Mouse (Mus musculus) ovary, postnatal 10 days (tissue): Measurements from ENCODE around the gene Fen1.

ENCODE experiments used
- DNase-seq: peaks from one replicate; pipeline ENCODE4 v3.0.0; 2022; ENCODE audit warnings: low spot score

Fen1 gene

DNA sequence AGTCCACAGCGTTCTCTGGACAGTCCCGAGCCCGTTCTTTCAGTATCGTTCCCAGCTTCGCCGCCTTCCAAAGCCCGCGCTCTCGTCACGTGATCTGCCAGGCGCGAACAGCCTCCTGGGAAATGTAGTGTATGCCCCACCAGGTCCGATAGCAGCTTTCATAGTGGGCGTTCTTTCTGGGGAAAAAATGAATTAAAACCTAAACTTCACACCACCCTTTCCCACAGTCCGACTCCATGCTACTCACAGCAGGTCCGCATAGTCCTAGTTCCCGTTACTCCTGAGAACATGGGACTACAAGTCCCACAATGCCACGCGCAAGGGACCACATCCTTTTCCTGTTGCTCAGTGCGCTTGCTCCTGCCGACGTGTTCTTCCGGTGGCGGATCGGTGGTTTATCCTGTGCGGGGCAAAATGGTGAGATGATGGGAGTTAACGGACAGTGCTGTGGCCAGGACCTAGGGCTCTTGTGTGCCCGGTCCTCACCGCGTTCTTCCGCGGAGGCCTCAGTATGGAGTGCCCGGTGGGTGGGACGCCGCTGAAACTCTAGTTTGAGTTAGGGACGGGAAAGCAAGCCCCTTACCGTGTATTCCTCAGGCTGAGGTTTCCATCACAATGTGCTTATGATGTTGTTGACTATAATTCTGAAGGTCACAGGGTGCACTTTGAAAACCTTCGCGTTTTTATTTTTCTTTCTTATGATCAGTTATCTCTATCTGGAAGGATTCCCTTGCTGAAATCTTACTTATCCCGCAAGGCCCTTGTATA is at the start of gene Fen1, which contains the start of gene Tmem258:
Gene Fen1, minus strand, starts transcription at position 322 of the 768 bp plus-strand sequence.
Gene Tmem258, plus strand, starts transcription at position 167 of the 768 bp plus-strand sequence.
- DNase-seq = peak; percentile 88

DNA sequence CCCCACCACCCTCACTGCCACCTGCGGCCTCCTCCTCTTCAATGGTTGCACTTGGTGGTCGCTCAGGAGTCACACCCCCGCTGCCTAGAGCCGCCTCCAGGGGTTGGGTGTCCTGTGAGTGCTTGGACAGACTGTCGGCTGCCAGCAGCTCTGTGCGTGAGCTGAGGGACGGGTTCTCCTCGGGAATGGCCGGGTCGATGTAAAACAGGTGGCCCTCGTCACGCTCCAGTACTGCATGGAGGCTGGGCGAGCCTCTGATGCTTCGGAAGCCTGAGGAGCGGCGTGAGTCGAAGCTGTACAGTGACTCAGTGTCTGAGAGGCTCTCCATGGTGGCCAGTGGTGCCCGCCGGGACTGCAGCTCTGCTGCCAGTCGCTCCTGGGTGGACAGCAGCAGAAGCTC is 44.2 kb upstream of the Fen1 start:
- no peak for DNase-seq

DNA sequence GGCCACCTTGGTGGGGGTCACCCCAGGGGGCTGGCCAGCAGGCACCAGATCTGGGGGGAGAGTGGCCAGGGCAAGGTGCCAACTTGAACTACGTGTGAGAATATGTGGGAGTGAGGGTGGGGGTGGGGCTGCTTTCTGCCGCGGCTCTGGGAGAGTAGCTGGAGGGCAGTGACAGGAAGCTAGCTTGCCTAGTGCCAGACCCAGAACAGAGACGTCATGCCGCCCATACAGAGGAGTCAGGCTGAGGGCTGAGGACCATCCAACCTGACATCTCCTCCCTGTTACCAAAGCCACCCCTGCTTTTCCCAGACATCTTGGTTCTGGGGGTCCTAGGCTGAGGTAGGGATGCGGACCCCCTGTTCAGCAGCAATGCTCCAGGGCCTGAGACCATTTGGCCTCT is 43.2 kb upstream of the Fen1 start:
- no peak for DNase-seq

DNA sequence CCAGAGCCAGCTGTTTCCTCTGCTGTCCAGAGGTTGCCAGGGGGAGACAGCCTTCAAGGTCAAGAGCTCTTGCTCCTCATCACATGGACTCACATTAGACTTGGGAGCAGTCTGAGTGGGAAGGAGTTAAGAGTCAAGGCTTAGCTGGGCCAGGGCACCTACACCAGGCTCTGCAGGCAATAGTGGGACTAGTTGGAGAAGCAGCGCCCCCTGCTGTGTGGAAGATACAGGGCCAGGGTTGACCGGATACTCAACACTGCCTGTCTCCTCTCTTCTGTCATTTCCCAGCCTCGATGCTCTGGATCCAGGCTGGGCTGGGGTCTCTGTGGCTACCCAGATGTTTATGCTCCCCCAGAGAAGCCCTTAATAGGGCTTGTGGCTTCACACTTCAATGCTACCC is 40.2 kb upstream of the Fen1 start:
- no peak for DNase-seq

DNA sequence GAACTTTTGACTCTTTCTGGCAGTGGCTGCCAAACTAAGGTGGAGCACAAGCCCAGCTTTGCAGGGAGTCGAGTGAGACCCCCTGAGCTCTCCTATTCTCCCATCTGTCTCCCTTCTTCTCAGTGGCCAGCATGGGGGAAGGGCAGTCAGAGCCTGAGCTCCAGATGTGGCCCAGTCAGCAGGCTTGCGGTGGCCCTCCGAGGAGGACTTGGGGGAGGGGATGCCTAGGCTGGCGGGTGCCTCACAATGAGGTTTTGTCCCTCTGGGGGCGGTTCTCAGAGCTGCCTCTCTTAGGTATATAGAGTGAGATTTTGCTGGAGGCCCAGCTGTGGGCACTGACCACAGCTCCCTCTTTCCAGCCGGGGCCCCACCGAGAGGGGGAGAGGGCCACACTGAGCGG is 38.9 kb upstream of the Fen1 start:
- no peak for DNase-seq

DNA sequence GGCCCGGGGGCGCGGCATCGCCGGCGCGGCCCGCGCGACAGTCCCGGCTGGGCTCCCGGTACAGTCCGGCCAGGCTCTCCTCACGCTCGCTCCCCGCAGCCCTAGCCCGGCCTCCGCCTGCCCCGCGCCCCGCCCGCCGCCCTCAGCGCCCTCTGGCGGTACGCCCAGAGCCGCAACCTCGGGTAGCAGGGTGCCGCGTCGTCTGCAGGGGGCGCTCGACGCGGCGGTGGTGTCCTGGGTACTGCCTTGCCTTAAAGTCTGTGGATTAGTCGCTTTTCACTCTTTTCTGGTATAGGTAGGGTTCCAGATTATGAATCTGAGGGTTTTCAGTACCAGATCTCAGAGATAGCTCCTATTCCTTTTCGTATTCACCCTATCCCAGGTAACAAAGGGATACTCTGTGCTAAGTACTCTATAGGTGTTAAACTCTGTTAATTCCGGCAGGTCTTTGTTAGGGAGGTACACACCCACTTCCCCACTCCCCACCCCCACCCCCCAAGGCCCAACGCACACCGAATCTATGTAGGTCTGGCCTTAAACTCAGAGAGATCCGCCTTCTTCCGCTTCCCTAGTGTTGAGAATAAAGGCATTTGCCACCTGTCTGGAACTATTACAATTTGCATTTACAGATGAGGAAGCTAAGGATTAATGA is 36.8 kb upstream of the Fen1 start, which contains the start of gene Myrf:
Gene Myrf, minus strand, starts transcription at position 95 of the 652 bp plus-strand sequence.
- peak; percentile 70 for DNase-seq

DNA sequence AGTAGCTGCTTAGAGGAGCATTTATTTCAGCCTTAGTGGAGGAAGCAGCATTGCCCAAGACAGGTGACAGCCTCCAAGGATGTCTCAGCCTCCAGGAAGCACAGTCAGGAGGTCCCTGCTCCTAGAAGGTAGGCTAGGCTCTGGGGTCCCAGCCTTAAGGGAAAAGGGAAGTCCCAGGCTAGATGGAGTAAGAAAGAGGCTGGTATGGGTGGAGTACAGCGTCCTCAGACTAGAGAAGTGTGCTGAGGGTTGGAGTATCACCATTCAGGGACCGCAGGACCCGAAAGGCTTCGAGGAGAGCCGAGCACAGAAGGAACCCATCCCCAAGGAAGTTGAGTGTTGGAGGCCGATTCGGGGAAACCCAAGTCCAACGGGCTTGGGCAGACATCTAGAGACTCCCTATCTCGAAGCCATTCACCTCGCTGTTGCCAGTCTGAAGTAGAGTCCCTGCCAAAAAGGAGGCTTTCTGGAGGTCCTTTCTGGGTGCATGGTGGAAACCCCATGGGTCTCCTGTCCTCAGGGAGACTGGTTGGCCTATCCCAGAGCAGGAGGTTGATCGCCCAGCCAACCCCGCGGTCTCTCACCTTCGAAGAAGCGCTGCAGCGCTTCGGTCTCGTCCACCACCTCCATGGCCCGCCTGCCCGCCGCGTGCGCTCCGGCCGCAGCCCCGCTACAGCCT is 36.1 kb upstream of the Fen1 start:
- DNase-seq = no peak

DNA sequence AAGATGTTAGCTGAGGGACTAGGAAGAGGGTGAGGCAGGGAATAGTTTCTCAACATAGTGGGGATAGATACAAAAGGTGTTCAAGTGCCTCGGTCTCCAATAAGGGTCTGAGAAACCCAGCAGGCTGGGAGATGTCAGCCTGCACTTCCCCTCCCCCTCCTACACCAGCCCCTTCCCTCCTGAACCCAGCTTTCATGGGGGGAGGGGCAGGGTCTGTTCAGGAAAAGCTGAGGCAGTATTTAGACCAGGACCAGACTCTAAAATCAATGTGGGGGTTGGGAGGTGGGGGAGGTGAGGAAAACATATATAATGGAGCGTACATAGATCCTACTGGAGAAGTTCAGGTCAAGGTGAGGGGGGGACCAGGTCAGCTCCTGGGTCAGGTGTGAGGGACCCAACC is 35.5 kb upstream of the Fen1 start:
- no peak for DNase-seq

DNA sequence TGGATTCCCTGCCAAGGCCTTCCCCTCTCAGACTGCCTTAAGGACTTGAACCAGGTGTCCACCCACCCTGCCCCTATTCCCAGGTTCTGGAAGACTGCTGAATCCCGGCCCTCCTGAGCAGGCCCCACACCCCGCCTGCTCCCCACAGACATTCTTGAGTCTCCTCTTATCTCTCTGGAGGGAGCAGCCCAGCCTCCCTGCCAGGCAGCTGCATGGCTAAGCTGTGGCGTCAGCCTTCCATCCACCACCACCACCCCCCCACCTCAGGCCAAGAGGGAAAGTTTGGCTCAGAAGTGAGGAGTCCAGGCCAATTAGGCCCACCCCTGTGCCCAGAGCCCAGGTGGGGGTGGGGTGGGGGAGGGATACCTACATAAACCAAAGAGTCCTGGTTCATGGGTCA is 34.5 kb upstream of the Fen1 start:
- no peak for DNase-seq

DNA sequence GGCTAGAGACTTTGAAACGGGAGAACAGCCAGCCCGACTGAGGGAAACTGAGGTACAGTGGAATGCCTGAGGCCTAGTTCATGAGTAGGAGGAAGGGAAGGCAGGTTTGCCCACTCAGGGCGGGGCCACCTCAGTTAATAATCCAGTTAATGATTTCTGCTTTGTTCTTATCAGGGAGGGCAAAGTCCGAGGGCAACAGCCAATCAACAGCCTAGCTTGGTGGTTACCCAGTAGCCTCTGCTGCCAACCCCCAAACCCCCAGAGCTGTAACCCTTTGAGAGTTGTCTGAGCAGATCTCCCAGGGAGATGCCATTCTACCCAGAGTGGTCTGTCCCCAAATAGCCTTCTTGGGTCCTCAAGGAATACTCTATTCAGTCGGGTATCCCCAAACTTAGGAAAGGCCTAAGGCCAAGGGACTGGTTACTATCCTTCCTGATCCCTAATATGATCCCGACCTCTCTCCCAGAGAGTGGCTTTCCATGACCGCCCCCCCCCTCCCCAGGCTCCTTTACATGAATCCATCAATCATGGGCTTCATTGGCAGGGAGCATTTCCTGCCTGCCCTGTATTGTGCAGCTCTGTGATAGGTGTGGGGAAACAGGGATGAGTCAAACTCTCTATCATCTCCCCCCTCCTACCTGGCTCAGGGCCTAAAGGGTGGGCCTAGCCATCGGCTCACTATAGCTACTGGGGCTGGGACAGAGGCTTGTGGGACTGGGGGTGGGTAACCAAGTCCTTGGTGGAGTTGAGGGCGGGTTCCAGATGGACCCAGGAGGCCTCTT is 32.0 kb upstream of the Fen1 start:
- no peak for DNase-seq

DNA sequence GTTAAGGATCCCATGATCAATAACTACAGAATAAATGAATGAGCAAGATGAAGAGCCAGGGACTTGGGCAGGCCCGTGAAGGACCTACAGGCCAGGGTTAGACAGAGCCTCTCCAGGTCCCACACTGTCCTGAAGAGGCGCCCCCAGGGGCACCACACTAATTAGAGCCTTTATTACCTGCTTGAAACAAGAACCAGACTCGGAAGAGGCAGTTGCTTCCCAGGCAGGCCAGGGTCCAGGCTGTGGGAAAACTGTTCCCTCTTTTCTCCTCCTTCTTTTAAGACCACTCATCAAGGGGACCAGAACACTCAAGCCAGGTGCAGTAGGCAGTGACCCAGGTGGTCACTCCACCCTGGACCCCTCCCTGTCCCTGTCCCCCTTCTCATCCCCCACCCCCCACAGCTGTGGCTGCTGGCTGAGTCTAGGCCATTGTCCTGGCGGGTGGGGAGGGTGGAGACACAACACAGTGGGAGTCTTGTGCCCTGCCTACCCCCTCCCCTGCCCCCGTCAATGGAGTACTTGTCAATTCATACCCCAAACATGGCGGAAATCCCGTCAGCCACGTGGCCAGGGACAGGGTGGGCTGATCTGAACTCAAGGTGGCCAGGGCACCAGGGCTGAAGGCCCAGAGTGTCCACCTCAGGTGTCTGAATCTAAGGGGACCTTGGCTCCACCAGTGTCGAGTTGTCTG is 28.5 kb upstream of the Fen1 start:
- no peak for DNase-seq

DNA sequence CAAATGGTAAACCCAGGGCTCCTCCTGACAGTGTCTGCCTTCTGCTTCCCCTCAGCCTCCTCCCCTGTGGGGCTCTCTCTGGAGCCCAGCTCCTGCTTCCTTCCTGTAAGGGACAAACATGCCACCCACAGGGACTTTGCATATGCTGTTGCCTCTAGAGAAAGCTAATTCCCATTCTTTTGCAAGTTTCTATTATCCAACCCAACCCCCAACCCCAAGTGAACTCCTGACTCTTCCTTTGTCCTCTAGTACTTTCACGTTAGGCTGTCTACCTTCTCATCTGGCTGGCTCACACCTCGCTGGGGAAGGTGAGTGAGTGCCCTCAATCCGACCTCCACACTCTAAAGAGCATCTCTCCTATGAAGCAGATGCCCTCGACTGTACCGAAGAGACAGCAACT is 27.9 kb upstream of the Fen1 start:
- DNase-seq = no peak

DNA sequence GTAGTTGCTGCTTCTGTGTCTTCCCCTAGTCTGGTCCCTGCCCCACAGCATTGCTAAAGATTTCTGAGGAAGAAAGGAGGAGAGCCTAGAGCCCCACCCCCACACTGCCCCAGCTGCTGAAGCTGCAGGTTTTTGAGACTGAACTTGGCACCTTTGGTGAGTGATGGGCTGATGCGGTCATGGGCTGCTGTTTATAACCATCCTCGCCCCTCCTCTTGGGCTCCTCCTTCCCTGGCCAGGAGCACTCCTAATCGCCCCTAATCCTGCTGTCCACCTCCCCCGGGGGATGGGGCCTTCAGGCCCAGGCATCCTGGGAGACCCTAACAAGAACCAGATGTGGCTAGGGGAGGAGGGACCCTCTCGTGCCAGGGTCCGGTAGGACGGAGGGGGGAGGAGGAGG is 27.0 kb upstream of the Fen1 start:
- DNase-seq = no peak

DNA sequence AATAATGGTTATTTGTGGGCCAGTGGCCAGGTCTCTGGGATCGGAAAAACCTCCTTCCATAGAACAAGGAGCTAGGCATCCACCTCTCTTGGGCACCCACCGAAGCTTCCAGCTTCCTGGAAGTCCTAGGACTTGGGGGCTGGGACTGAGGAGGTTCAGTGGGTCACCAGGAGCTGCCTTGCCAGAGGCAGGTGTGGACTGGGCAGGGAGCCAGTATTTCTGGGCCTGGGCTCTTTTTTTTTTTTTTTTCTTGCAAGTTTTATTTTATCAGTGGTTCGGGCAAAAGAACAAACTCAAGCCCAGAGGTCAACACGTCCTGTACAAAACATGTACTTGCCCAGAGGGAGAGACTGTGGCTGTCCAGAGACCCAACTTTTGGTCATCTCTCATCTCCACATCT is 21.8 kb upstream of the Fen1 start:
- no peak for DNase-seq

DNA sequence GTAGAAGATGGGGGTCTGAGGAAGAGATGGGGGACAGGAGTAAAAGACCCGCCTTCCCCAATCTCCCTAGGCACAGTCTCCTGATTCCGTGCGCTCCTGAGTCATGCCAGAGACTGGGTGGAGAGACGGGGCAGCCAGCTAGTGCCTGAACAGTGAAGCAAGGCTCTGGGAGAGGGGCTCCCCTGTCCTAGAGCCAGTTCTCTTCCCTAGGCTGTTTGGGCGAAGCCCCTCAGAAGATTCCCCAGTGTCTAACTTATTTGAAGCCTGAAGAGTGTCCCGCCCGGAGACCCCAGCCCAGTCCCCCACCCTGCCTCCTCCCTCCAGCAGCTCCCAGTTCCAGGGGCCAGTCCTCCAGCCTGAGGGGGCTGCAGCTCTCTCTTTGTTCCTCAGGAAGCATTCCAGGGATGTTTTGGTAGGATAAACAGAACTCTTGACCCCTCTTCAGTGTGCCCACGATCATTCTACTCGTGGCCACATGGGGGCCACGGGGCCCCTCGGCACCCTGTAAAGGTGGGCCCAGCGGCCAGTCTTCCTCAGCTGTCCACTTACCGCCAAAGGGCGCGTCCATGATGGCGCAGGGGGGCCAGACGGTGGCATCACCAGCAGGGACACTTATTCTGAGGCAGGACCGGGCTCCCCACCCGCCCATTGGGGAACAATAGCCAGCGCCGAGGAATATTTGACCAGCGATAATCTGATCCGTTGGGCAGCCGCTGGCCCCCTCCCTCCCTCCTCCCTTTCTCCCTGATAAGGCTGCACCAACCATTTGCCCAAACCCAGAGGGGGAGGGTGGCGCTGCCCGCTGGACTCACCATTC is 20.9 kb upstream of the Fen1 start:
- DNase-seq = no peak

DNA sequence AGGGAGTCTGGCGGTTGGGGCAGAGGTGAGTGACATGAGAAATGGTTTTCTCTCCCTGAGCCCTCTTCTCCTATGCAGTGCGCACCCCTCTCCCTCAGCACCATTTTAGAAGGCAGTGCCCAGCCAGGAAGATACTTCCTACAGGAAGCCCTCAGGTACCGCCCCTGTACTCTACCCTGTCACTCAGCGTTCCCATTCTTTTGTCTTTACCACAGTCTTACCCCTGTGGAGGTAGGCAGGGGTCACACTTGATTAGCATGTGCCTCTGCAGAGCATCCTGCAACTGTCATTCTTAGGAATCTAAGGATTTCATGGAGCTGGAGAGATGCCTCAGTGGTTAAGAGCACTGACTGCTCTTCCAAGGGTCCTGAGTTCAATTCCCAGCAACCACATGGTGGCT is 19.6 kb upstream of the Fen1 start:
- no peak for DNase-seq

DNA sequence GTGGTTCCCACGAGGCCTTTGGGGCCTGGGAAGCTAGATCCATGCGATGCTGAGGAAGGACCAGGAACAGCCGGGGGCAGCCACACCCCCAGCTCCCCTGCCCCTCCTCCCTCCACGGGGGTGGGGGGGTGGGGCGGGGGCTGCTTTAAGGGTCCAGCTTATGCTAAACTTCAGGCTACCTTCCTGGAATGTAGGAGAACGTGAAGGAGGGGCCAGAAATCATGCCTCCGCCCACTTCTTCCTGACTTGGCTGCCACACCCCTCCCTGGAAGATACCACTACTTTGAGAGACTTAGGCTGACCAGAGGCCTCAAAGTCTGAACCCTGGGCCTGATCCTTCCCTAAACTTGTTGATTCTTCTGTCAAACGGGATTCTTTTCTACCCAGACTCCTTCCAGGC is 18.7 kb upstream of the Fen1 start:
- DNase-seq = no peak

DNA sequence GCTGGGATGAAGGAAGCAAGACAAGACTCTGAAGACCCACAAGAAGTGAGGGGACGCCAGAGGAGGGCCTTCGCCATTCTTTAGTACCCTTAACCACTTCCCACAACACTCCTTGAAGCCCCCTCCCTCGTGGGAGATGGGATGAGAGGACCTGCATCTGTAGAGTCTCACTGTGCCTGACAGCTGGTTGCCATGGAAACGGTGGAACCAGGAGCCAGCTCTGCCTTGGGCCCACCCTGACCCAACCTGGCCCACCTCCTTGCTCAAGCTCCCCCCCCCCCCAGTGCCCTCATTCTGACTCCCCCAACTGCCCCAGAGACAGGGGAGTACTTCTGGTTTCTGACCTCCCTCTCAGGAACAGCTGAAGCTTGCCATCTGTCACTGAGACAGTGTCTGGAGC is 17.6 kb upstream of the Fen1 start:
- DNase-seq = no peak

DNA sequence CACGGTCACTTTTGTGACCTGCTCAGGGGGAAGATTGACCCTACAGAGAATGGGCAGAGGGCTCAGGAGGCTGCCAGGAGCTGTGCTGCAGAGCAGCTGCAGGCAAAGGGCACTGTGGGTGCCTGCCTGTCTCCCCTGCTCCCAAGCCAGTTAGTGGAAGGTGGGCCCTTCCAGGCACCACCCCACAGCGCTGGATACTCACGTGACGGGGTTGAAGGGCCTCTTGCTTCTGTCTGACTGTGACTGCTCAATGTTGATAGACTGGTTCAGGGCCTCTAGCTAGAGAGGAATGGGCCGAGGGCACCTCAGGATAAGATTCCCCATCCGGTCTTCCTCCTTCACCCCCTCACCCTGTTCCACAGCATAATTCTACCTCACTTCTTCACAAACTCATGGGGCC is 15.6 kb upstream of the Fen1 start:
- no peak for DNase-seq

DNA sequence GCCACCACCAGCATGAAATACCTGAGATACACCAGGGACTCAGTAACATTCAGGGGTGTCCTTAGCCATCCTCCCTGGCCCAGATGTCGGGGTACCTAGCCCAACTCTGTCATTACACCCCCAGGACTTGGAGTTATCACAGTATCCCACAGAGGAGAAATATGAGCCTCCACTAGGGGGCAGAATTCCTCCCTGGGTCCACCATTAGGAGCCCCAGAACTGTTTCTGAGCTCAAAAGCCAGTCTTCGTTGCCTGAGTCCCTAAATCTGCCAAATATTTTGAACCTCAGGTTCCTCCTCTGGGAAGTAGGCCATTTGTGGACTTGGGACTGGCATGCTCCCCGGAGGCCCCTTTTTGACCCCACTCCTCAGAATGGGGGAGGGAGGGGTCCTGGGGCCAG is 15.1 kb upstream of the Fen1 start:
- DNase-seq = no peak

DNA sequence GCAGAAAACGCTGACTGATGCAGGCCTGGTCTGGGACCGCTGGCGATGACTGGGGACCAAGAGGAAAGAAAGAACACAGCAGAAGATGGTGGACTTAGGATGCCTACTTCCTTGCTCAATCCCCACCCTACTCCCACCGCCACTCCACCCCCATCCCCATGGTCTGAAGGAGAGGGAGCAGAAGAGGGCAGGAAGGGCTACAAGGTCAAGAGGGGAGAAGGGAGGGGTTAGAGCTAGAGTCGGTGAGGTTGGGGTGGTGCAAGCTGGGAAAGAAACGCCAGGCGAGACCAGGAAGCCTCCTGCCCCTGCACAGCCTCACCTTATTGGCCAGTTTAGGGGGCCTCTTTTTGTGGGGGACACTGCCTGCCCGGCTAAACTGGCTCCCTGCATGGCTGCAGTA is 12.1 kb upstream of the Fen1 start:
- DNase-seq = no peak
